Mouse (Mus musculus) hindbrain, embryonic 16.5 days (tissue): ENCODE measurements around the gene Olfr1202. TPM values are rescaled to one million over a fixed set of nuclear protein-coding genes. Genes with fewer than 3 reads are reported as not detected.

ENCODE experiments used
- ATAC-seq: fragments of 200-750 bp; cut with Nextera tagmentation; 2 replicates; pipeline ENCODE4 v1.8.0; 2017; ENCODE audit warnings: moderate TSS enrichment, moderate library complexity
- H3K27ac ChIP-seq: fragments of 300-500 bp; sonication (generic); 2 replicates; pipeline ENCODE4 v1.5.1; 2014; ENCODE audit warnings: low read depth, mild to moderate bottlenecking, control low read depth, low read length, moderate library complexity
- H3K27me3 ChIP-seq: fragments of 300-500 bp; sonication (generic); replicated peaks from 2 replicates; pipeline ENCODE4 v1.6.1; 2014; ENCODE audit warnings: low read length; ENCODE audit not compliant: control insufficient read depth, insufficient read depth
- H3K36me3 ChIP-seq: fragments of 300-500 bp; sonication (generic); 2 replicates; pipeline ENCODE4 v1.6.1; 2014; ENCODE audit warnings: mild to moderate bottlenecking, low read length, moderate library complexity, mixed read lengths; ENCODE audit not compliant: control insufficient read depth, insufficient read depth
- H3K4me1 ChIP-seq: fragments of 300-500 bp; sonication (generic); 2 replicates; pipeline ENCODE4 v1.6.1; 2014; ENCODE audit warnings: low read depth, low read length; ENCODE audit not compliant: control insufficient read depth, insufficient read depth
- H3K4me2 ChIP-seq: fragments of 300-500 bp; sonication (generic); 2 replicates; pipeline ENCODE4 v1.6.1; 2014; ENCODE audit warnings: mild to moderate bottlenecking, low read length, control low read depth, moderate library complexity
- H3K4me3 ChIP-seq: fragments of 300-500 bp; sonication (generic); 2 replicates; pipeline ENCODE4 v1.5.1; 2014; ENCODE audit warnings: mild to moderate bottlenecking, low read length, control low read depth, moderate library complexity
- H3K9ac ChIP-seq: fragments of 300-500 bp; sonication (generic); 2 replicates; pipeline ENCODE4 v1.6.1; 2014; ENCODE audit warnings: low read depth, mild to moderate bottlenecking, control low read depth, low read length, moderate library complexity
- H3K9me3 ChIP-seq: fragments of 300-500 bp; sonication (generic); 2 replicates; pipeline ENCODE4 v1.6.1; 2014; ENCODE audit warnings: mild to moderate bottlenecking, low read length, moderate library complexity; ENCODE audit not compliant: control insufficient read depth
- WGBS: fragments of 180-500 bp; shearing (Covaris S2); extraction: QIAGEN DNeasy Blood & Tissue Kit; methylation state at CpG from one replicate; pipeline ENCODE4 v1.1.7; 2014; 5-methylcytosine and 5-hydroxymethylcytosine counted together
- polyA plus RNA-seq: library from polyadenylated mRNA; unstranded; fragments of >200 nt; fragmentation: Nextera tagmentation; extraction: Ambion mirVana; gene quantifications from 2 replicates; pipeline ENCODE4 v1.2.1, GENCODE M21; 2015

Gene Olfr1202
- polyA plus RNA-seq: not detected in 2 replicates

DNA sequence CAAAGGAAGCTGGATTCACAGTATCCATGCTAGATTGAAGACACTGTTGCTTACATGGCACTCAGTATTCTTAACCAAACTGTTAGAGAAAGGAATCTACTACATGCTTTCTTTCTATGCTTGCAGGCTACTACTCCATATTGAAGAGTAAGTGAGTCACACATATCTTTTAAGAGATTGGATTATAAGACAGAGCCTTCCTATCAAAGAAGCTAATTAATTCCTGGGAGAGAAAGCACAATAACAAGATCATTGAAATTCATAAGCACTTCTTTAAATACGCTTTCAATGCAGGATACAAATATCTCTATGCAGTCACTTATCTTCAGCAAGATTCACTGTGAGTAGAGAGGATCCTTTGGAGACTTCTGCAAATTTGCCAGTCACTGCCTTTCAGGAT lies at the start of gene Olfr1202:
TSS of gene Olfr1202 (plus strand) at position 301 of the 400 bp plus-strand sequence.
- Histone ChIP-seq H3K9me3 (no peaks in the 10 kb centered on the region), H3K4me2 (no peak within 1 kb of the TSS), H3K27me3 (no peaks in the 10 kb centered on the region), H3K4me3 (no peak within 1 kb of the TSS), H3K4me1 (no peaks in the 10 kb centered on the region), H3K27ac (no peak within 1 kb of the TSS), H3K9ac (no peak within 1 kb of the TSS), H3K36me3 (no peaks in the 10 kb centered on the region)
- ATAC-seq: no peak
- WGBS: 73% methylated on average over 1 of the region's 1 CpGs

DNA sequence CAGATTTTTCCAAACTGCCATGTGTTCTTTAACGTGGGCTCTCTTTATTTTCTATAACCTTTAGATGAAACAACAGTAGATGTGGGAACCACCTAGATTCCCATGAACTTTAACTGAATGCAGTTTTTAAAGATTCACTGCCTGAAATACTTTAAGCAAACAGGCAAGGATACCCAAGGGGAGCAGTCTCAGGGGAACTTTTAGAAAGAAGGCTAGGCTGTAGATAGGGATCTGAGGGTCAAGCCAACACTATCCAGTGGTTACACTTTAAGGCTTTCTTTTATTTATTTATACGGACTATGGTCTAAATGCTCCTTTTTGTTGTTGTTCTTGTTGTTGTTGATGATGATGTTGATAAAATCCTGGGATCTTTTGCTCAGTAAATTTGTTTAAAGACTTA lies 43.9 kb upstream of the Olfr1202 start, which contains the start of gene Olfr1200:
TSS of gene Olfr1200 (minus strand) at position 101 of the 400 bp plus-strand sequence.
- H3K27ac ChIP-seq: no peak within 1 kb of the TSS
- no peaks in the 10 kb centered on the region for H3K9me3 ChIP-seq
- 87% methylated on average over 2 of the region's 2 CpGs for WGBS
- no peaks in the 10 kb centered on the region for H3K4me1 ChIP-seq
- no peak within 1 kb of the TSS for H3K9ac ChIP-seq
- no peak for ATAC-seq
- no peaks in the 10 kb centered on the region for H3K27me3 ChIP-seq
- H3K4me2 ChIP-seq: no peak within 1 kb of the TSS
- no peaks in the 10 kb centered on the region for H3K36me3 ChIP-seq
- no peak within 1 kb of the TSS for H3K4me3 ChIP-seq

DNA sequence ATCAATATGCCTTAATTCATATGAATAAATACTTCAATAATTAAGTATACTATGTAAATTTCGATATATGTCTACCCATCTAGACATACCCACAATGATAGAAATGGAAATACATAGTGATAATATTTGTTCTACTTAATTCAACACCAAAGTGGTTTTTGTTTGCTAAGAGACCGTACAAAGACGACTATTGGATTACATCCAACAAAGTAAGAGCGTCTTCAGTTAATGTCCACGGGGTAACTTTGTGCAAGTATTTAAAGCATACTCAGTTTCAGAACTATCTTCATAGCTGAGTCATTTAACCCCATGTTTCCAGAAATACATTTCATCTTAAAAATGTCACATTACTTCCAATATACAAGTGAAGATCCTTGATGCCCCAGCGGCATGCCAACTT lies 21.6 kb upstream of the Olfr1202 start, which contains the start of gene Olfr1201:
TSS of gene Olfr1201 (plus strand) at position 301 of the 400 bp plus-strand sequence.
- no peaks in the 10 kb centered on the region for H3K4me1 ChIP-seq
- H3K27ac ChIP-seq: no peak within 1 kb of the TSS
- no peak for ATAC-seq
- no peak within 1 kb of the TSS for H3K4me2 ChIP-seq
- no peaks in the 10 kb centered on the region for H3K27me3 ChIP-seq
- H3K9ac ChIP-seq: no peak within 1 kb of the TSS
- no peak within 1 kb of the TSS for H3K4me3 ChIP-seq
- no peaks in the 10 kb centered on the region for H3K9me3 ChIP-seq
- WGBS: 86% methylated on average over 6 of the region's 6 CpGs
- H3K36me3 ChIP-seq: no peaks in the 10 kb centered on the region

DNA sequence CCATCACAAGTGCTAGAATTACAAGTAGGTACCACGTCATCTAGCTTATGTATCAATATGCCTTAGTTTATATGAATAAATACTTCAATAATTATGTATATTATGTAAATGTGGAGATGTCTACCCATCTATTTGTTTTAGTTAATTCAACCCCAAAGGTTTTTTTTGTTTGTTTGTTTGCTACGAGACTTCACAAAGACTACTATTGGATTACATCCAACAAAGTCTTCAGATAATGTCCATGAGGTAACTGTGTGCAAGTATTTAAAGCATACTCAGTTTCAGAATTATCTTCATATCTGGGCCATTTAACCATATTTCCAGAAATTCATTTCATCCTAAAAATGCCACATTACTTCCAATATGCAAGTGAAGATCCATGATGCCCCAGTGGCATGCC lies 15.1 kb downstream of the Olfr1202 start, which contains the start of gene Olfr1205:
TSS of gene Olfr1205 (plus strand) at position 301 of the 400 bp plus-strand sequence.
- no peak within 1 kb of the TSS for H3K4me3 ChIP-seq
- ATAC-seq: no peak
- no peaks in the 10 kb centered on the region for H3K36me3 ChIP-seq
- H3K9ac ChIP-seq: no peak within 1 kb of the TSS
- H3K27ac ChIP-seq: no peak within 1 kb of the TSS
- H3K4me1 ChIP-seq: no peaks in the 10 kb centered on the region
- no peaks in the 10 kb centered on the region for H3K27me3 ChIP-seq
- WGBS: 93% methylated on average over 2 of the region's 2 CpGs
- H3K4me2 ChIP-seq: no peak within 1 kb of the TSS
- no peaks in the 10 kb centered on the region for H3K9me3 ChIP-seq

DNA sequence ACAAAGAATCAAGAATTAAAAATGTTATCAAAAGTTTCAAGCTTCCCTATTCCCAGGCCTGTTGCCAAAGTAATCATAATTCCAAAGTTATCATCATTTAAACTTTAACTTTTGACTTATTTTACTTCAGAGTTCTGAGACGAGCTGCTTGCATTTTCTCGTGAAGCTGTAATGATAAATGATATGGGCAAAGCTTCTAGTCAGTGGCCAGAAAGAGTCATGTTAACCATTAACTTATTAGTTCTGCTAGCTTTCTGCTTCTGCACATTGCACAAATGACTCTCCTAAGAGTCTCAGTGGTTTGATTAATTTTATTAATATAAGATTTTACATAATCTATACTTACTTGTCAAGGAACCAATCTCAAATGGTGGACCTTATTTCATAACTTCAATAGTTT lies 24.2 kb downstream of the Olfr1202 start:
- H3K27me3 ChIP-seq: no peaks in the 10 kb centered on the region
- no peak overlapping the region for H3K4me2 ChIP-seq
- H3K4me3 ChIP-seq: no peak overlapping the region
- H3K36me3 ChIP-seq: no peaks in the 10 kb centered on the region
- H3K9ac ChIP-seq: no peak overlapping the region
- no peaks in the 10 kb centered on the region for H3K9me3 ChIP-seq
- no peaks in the 10 kb centered on the region for H3K4me1 ChIP-seq
- H3K27ac ChIP-seq: no peak overlapping the region
- ATAC-seq: no peak
- 71% methylated on average over 2 of the region's 2 CpGs for WGBS

DNA sequence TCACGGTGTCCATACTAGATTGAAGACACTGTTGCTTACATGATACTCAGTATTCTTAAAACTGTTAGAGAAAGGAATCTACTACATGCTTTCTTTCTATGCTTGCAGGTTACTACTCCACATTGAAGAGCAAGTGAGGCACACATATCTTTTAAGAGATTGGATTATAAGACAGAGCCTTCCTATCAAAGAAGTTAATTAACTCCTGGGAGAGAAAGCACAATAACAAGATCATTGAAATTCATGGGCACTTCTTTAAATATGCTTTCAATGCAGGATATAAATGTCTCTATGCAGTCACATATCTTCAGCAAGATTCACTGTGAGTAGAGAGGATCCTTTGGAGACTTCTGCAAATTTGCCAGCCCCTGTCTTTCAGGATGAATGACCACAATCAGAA lies 34.7 kb downstream of the Olfr1202 start, which contains the start of gene Olfr1204:
TSS of gene Olfr1204 (plus strand) at position 301 of the 400 bp plus-strand sequence.
- no peak within 1 kb of the TSS for H3K4me3 ChIP-seq
- WGBS: 84% methylated on average over 1 of the region's 1 CpGs
- no peak within 1 kb of the TSS for H3K4me2 ChIP-seq
- no peak within 1 kb of the TSS for H3K9ac ChIP-seq
- no peak within 1 kb of the TSS for H3K27ac ChIP-seq
- ATAC-seq: no peak
- H3K27me3 ChIP-seq: no peaks in the 10 kb centered on the region
- no peaks in the 10 kb centered on the region for H3K36me3 ChIP-seq
- H3K4me1 ChIP-seq: no peaks in the 10 kb centered on the region
- H3K9me3 ChIP-seq: no peaks in the 10 kb centered on the region

DNA sequence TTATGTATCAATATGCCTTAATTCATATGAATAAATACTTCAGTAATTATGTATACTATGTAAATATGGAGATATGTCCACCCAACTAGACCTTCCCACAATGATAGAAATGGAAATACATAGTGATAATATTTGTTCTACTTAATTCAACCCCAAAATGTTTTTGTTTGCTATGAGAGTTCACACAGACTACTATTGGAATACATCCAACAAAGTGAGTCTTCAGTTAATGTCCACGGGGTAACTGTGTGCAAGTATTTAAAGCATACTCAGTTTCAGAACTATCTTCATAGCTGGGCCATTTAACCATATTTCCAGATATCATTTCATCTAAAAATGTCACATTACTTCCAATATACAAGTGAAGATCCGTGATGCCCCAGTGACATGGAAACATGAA lies 48.6 kb downstream of the Olfr1202 start, which contains the start of gene Olfr1206:
TSS of gene Olfr1206 (plus strand) at position 301 of the 400 bp plus-strand sequence.
- Histone ChIP-seq H3K4me2 (no peak within 1 kb of the TSS), H3K4me3 (no peak within 1 kb of the TSS), H3K4me1 (no peaks in the 10 kb centered on the region), H3K27ac (no peak within 1 kb of the TSS), H3K36me3 (no peaks in the 10 kb centered on the region), H3K9ac (no peak within 1 kb of the TSS), H3K27me3 (no peaks in the 10 kb centered on the region), H3K9me3 (no peaks in the 10 kb centered on the region)
- 91% methylated on average over 2 of the region's 2 CpGs for WGBS
- ATAC-seq: no peak

Other genes starting within 250 kb of the Olfr1202 start
- not detected in 2 replicates for gene Olfr1189, start 228.0 kb upstream of the Olfr1202 start, polyA plus RNA-seq
- gene Olfr1191-ps1, start 174.0 kb upstream of the Olfr1202 start, polyA plus RNA-seq: not detected in 2 replicates
- gene Olfr1192-ps1, start 166.0 kb upstream of the Olfr1202 start, polyA plus RNA-seq: not detected in 2 replicates
- not detected in 2 replicates for gene Olfr1193, start 138.9 kb upstream of the Olfr1202 start, polyA plus RNA-seq
- gene Olfr1195, start 125.3 kb upstream of the Olfr1202 start, polyA plus RNA-seq: not detected in 2 replicates
- gene Olfr1196, start 109.9 kb upstream of the Olfr1202 start, polyA plus RNA-seq: not detected in 2 replicates
- not detected in 2 replicates for gene Olfr1197, start 82.1 kb upstream of the Olfr1202 start, polyA plus RNA-seq
- not detected in 2 replicates for gene Olfr1198, start 63.1 kb upstream of the Olfr1202 start, polyA plus RNA-seq
- gene Olfr1199, start 54.0 kb upstream of the Olfr1202 start, polyA plus RNA-seq: not detected in 2 replicates
- not detected in 2 replicates for gene Olfr1200, start 44.0 kb upstream of the Olfr1202 start, polyA plus RNA-seq
- not detected in 2 replicates for gene Olfr1201, start 21.5 kb upstream of the Olfr1202 start, polyA plus RNA-seq
- not detected in 2 replicates for gene Olfr1205, start 15.2 kb downstream of the Olfr1202 start, polyA plus RNA-seq
- not detected in 2 replicates for gene Olfr1204, start 34.8 kb downstream of the Olfr1202 start, polyA plus RNA-seq
- gene Olfr1206, start 48.7 kb downstream of the Olfr1202 start, polyA plus RNA-seq: not detected in 2 replicates
- gene Olfr1208, start 87.8 kb downstream of the Olfr1202 start, polyA plus RNA-seq: not detected in 2 replicates
- gene Olfr1209, start 100.7 kb downstream of the Olfr1202 start, polyA plus RNA-seq: not detected in 2 replicates
- not detected in 2 replicates for gene Olfr1211, start 123.6 kb downstream of the Olfr1202 start, polyA plus RNA-seq
- not detected in 2 replicates for gene Olfr1212, start 139.5 kb downstream of the Olfr1202 start, polyA plus RNA-seq
- gene Gm13762, start 165.8 kb downstream of the Olfr1202 start, polyA plus RNA-seq: not detected in 2 replicates
- not detected in 2 replicates for gene Olfr1214, start 178.2 kb downstream of the Olfr1202 start, polyA plus RNA-seq
- not detected in 2 replicates for gene Olfr1215, start 192.5 kb downstream of the Olfr1202 start, polyA plus RNA-seq
- not detected in 2 replicates for gene Olfr1216, start 203.8 kb downstream of the Olfr1202 start, polyA plus RNA-seq
- gene Olfr1217, start 217.6 kb downstream of the Olfr1202 start, polyA plus RNA-seq: not detected in 2 replicates
- gene Olfr1218, start 246.7 kb downstream of the Olfr1202 start, polyA plus RNA-seq: not detected in 2 replicates